Mouse (Mus musculus) retina, adult 2 months (tissue): ENCODE data around the gene Gm10563.
A peak's percentile ranks its signal among the peaks of the same experiment; 100 is the strongest.
"Not testable (repeated sequence)": the region's sequence is repeated elsewhere in the genome, so short reads cannot be mapped to it uniquely, and the experiment has no call there.

ENCODE experiments used
- DNase-seq: peaks from one replicate; pipeline ENCODE4 v3.0.0-alpha.2; 2012; ENCODE audit warnings: low read depth, low spot score

The Gm10563 gene

GRCm38 (mm10) chr4:155645308-155645707 is at the start of gene Gm10563:
Gene Gm10563, minus strand, starts transcription at chr4:155645408.
- DNase-seq, result not testable (repeated sequence)

GRCm38 (mm10) chr4:155694482-155695401 is 49.5 kb upstream of the Gm10563 start:
- DNase-seq, result peak; percentile 50

- DNase-seq, result no peak
Measured at GRCm38 (mm10) chr4:155694111-155694481, 48.9 kb upstream of the Gm10563 start, which contains the start of gene Fndc10. Gene Fndc10, plus strand, starts transcription at chr4:155694342.

- no peak for DNase-seq
Measured at GRCm38 (mm10) chr4:155692421-155692820, 47.2 kb upstream of the Gm10563 start.

- no peak for DNase-seq
Measured at GRCm38 (mm10) chr4:155690571-155691375, 45.6 kb upstream of the Gm10563 start.

GRCm38 (mm10) chr4:155687764-155688163 is 42.6 kb upstream of the Gm10563 start:
- not testable (repeated sequence) for DNase-seq

GRCm38 (mm10) chr4:155683670-155684277 is 38.6 kb upstream of the Gm10563 start:
- not testable (repeated sequence) for DNase-seq

- DNase-seq, result no peak
Measured at GRCm38 (mm10) chr4:155675991-155676390, 30.8 kb upstream of the Gm10563 start.

GRCm38 (mm10) chr4:155672082-155672481 is 26.9 kb upstream of the Gm10563 start:
- DNase-seq, result no peak

GRCm38 (mm10) chr4:155670236-155670635 is 25.0 kb upstream of the Gm10563 start:
- DNase-seq, result not testable (repeated sequence)

GRCm38 (mm10) chr4:155669598-155670075 is 24.4 kb upstream of the Gm10563 start:
- DNase-seq, result no peak

- peak; percentile 83 for DNase-seq
Measured at GRCm38 (mm10) chr4:155668689-155669597, 23.7 kb upstream of the Gm10563 start, which contains the start of gene Mib2. Gene Mib2, minus strand, starts transcription at chr4:155669198.

GRCm38 (mm10) chr4:155666903-155667302 is 21.7 kb upstream of the Gm10563 start:
- DNase-seq, result no peak

- no peak for DNase-seq
Measured at GRCm38 (mm10) chr4:155660641-155661040, 15.4 kb upstream of the Gm10563 start.

GRCm38 (mm10) chr4:155658961-155659360 is 13.8 kb upstream of the Gm10563 start:
- DNase-seq, result no peak

- no peak for DNase-seq
Measured at GRCm38 (mm10) chr4:155656214-155656751, 11.1 kb upstream of the Gm10563 start.

- DNase-seq, result peak; percentile 42
Measured at GRCm38 (mm10) chr4:155654456-155655298, 9.5 kb upstream of the Gm10563 start.

GRCm38 (mm10) chr4:155654183-155654455 is 8.9 kb upstream of the Gm10563 start:
- DNase-seq, result no peak

- DNase-seq, result no peak
Measured at GRCm38 (mm10) chr4:155653451-155654182, 8.4 kb upstream of the Gm10563 start.
